15 mouse cellular contexts compared by ENCODE assay signal in genomic region chr11:113166517-113166916, GRCm38 (mm10).
DNase-seq lines count a peak whose midpoint lies in the region; ATAC-seq and TF ChIP-seq lines count a peak whose summit lies in the region.
"Had no signal": no experiment of that assay in that cellular context is flagged by ENCODE, and none has a peak within 500 bp of the region (broad histone marks: within the 10 kb centered on the region; RNA-seq: fewer than 3 reads in every experiment).

No protein-coding gene starts in this region.

- no peaks in the 10 kb centered on the region for H3K9me3 ChIP-seq in heart, embryonic 13.5 days
- H3K9me3 ChIP-seq: liver, embryonic 12.5 days had no signal

- intact Hi-C loops in heart, postnatal 25 days (cut with DNase I) = loop anchor here (5.0 kb wide), 2 partner anchors 384 to 1514 kb away; partner anchors contain the start of gene Sox9

- no peak for TF ChIP-seq POLR2A in small intestine, adult 2 months (IDR thresholded peaks at IDR 0.05; ENCODE audit: low read depth, low read length)

- 52% methylated on average over 4 of the region's 4 CpGs for WGBS in heart, embryonic 13.5 days
- 28% methylated on average over 4 of the region's 4 CpGs for WGBS in small intestine, adult 2 months

- no peak overlapping the region for H3K9ac ChIP-seq in heart, embryonic 13.5 days
- H3K9ac ChIP-seq: liver, embryonic 12.5 days had no signal

- DNase-seq in heart, postnatal 25 days (ENCODE audit: low spot score) = no peak
- DNase-seq in ovary, adult 18-20 months (ENCODE audit: low spot score) = peak; percentile 44
- no peak for DNase-seq in ovary, postnatal 14 days (ENCODE audit: low spot score)
- DNase-seq in heart, postnatal 4 days = peak; percentile 40
- DNase-seq in urinary bladder, postnatal 4 days (ENCODE audit: low spot score in 2 of 2) = no peak
- DNase-seq in urinary bladder, postnatal 14 days (ENCODE audit: low spot score) = no peak
- DNase-seq: layer of hippocampus, postnatal 36 days; right cerebral cortex, postnatal 25 days had no signal

- TF ChIP-seq CTCF in small intestine, adult 2 months (IDR thresholded peaks at IDR 0.05; ENCODE audit: extremely low read depth, insufficient read length, insufficient replicate concordance, low read depth, low read length) = no peak

- H3K27me3 ChIP-seq in heart, embryonic 13.5 days (replicated peaks) = peaks cover 12% of the 10 kb centered on the region
- H3K27me3 ChIP-seq in small intestine, adult 2 months (ENCODE audit: control insufficient read depth, insufficient read depth, low read length) = no peaks in the 10 kb centered on the region
- H3K27me3 ChIP-seq: liver, embryonic 12.5 days; Patski had no signal

- H3K36me3 ChIP-seq in heart, embryonic 13.5 days = 0 out of 2 replicates have a peak, but pooled peaks cover 1% of the 10 kb centered on the region
- no peaks in the 10 kb centered on the region for H3K36me3 ChIP-seq in small intestine, adult 2 months (ENCODE audit: control insufficient read depth, insufficient read depth, low read length)
- H3K36me3 ChIP-seq: liver, embryonic 12.5 days had no signal

- H3K4me2 ChIP-seq in heart, embryonic 13.5 days = no peak overlapping the region
- H3K4me2 ChIP-seq: liver, embryonic 12.5 days had no signal

- no peak for ATAC-seq in heart, embryonic 13.5 days (ENCODE audit: extremely low read depth, insufficient number of reproducible peaks, low FRiP score, low TSS enrichment)
- ATAC-seq: CD4-positive, CD25-positive, alpha-beta regulatory T cell, adult 4 months; liver, embryonic 12.5 days; Patski had no signal

- peak overlapping the region; percentile 16 for H3K27ac ChIP-seq in heart, embryonic 13.5 days (replicated peaks)
- H3K27ac ChIP-seq in small intestine, adult 2 months (ENCODE audit: insufficient read depth, low read depth, low read length) = peak overlapping the region; percentile 67
- H3K27ac ChIP-seq: liver, embryonic 12.5 days; macrophage had no signal

- H3K4me3 ChIP-seq in heart, embryonic 13.5 days = no peak overlapping the region
- no peak overlapping the region for H3K4me3 ChIP-seq in small intestine, adult 2 months (ENCODE audit: low read depth, low read length)
- H3K4me3 ChIP-seq: liver, embryonic 12.5 days; myocyte had no signal

- peaks cover 50% of the 10 kb centered on the region for H3K4me1 ChIP-seq in heart, embryonic 13.5 days
- H3K4me1 ChIP-seq in small intestine, adult 2 months (ENCODE audit: control insufficient read depth, insufficient read depth, insufficient read length, low read length) = peaks cover 16% of the 10 kb centered on the region

Comparison
In these comparisons a context has a peak if more than half of its experiments do, and no peak if none do; other contexts are left out.
1. DNase-seq: peak in ovary, adult 18-20 months (single experiment) and heart, postnatal 4 days (single experiment); none in heart, postnatal 25 days (single experiment), ovary, postnatal 14 days (single experiment), urinary bladder, postnatal 4 days (0 of 2) and urinary bladder, postnatal 14 days (single experiment).